Mouse (Mus musculus): ENCODE data around the gene Dnajb8.

The Dnajb8 gene

GRCm38 (mm10) chr6:88278141-88278540 is 56.1 kb downstream of the Dnajb8 start:
- DNase-seq (ENCODE audit: extremely low read depth, low read depth, low spot score) = no peak

DNA sequence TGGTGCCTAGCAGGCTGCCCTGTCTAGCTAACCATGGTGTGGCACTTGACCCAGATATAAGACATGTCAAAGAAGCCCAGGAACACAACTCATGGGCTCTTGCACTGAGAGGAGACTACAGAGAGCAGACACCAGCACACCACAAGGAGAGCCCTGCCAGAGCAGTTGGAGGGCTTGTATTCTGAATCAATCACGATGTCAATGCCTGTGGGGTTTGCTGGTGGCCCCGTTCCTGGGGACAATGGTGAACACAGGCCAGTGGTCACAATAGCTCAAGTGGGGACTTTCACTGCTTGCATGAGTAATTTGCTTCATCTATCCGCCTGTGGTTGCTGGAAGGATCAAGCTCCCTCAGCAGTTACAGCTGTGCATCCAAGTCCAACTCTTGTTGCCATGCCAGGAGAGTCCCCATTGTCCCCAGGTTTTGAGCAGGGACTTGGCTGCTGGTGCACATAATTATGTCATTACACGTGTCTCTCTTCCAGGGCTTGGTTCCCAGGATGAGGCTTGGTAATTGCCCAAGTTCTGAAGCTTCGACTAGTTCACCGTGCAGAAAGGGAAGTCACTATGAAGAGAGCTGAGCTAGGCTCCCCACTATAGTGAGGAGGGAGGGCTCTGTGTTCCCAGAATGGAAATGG is 68.2 kb downstream of the Dnajb8 start:
- no peak for DNase-seq (ENCODE audit: extremely low read depth, low read depth, low spot score)

- DNase-seq (ENCODE audit: extremely low read depth, low read depth, low spot score) = no peak
Measured at GRCm38 (mm10) chr6:88292274-88292909, 70.3 kb downstream of the Dnajb8 start.

GRCm38 (mm10) chr6:88299491-88299890 is 77.4 kb downstream of the Dnajb8 start:
- DNase-seq (ENCODE audit: extremely low read depth, low read depth, low spot score) = no peak

GRCm38 (mm10) chr6:88301234-88301633 is 79.2 kb downstream of the Dnajb8 start:
- DNase-seq (ENCODE audit: extremely low read depth, low read depth, low spot score) = no peak
